Mouse (Mus musculus): ENCODE results near the gene Ptrh1.

DNA sequence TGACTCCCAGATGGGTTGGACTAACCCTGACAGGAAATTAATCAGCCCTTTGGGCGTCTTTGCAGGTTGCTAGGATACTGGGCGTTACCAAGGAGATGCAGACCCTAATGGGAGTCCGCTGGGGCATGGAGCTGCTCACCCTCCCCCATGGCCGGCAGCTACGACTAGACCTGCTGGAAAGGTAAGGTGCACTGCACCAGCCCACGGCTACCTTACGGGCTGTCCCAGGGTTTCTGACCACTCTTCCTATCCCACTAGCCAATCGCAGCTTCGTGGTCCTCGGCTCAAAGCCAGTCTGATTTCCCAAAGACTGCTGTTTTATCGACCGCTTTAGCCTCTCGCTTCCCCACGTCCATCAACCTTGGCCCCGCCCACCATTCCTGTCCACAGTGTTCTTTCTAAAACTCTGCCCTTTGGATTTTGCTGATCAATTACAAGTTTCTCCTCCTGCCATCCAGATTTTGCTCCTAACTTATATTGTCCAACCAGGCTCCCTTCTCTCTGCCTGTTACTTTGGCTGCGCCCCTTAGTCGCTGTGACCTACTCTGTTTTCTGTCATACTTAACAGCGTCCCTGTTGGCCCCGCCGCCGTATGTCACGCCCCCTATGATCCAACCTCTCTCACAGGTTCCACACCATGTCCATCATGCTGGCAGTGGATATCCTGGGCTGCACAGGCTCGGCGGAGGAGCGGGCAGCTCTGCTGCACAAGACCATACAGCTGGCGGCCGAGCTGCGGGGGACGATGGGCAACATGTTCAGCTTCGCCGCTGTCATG, 24.5 kb upstream of the Ptrh1 start:
- TF ChIP-seq POLR2A (IDR thresholded peaks at IDR 0.05; ENCODE audit: low read depth, low read length) (no peak), CTCF (conservative IDR thresholded peaks at IDR 0.05 in 1 of 2, IDR thresholded peaks at IDR 0.05 in 1 of 2; ENCODE audit: low read depth in 2 of 2, low read length in 2 of 2) (no peak), E2F4 (IDR thresholded peaks at IDR 0.05; ENCODE audit: insufficient replicate concordance, low read depth, low read length) (no peak), JUND (conservative IDR thresholded peaks at IDR 0.05; ENCODE audit: low read depth, low read length) (no peak), MAFK (IDR thresholded peaks at IDR 0.05; ENCODE audit: insufficient replicate concordance, low read length) (no peak), ELF1 (IDR thresholded peaks at IDR 0.05; ENCODE audit: low read depth, low read length) (no peak)

Data from CH12.LX (cell line).